8 mouse cellular contexts compared by ENCODE assay signal in the genomic region with DNA sequence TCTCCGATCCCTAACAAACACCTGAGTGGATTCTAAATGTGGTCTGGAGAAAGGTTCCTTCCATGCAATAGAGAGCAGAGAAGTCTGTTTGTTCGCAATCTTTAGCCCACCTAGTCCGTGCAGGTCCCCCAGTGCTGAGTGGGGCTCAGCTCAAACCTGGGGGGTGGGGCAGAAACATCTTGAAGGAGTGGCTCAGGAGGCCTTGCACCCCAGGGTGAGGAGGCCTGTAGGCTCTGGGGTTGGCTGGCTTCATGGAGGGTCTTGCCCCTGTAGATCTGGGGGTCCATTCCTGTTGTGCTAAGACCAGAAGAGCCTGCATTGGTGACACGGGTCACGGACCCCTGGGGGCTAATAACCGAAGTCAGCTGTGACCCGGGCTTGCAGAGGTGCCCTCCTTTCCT. TPM values are rescaled to one million over a fixed set of nuclear protein-coding genes. Genes with fewer than 3 reads are reported as not detected.
DNase-seq lines count a peak whose midpoint lies in the region; ATAC-seq and TF ChIP-seq lines count a peak whose summit lies in the region.

No protein-coding gene starts in this region.

- H3K27ac ChIP-seq in ES-E14 (ENCODE audit: insufficient read depth, low read depth, low read length, poor library complexity, severe bottlenecking): no peak overlapping the region
- no peak overlapping the region for H3K27ac ChIP-seq in forebrain, embryonic 13.5 days
- H3K27ac ChIP-seq in liver, embryonic 16.5 days (ENCODE audit: low read length): no peak overlapping the region

- H3K9ac ChIP-seq in ES-E14 (ENCODE audit: insufficient read depth, low read depth, low read length, poor library complexity, severe bottlenecking): peak overlapping the region; percentile 85; the same call in 1 of the 2 replicates
- H3K9ac ChIP-seq in forebrain, embryonic 13.5 days: peak overlapping the region; percentile 80
- peak overlapping the region; percentile 79 for H3K9ac ChIP-seq in liver, embryonic 16.5 days (ENCODE audit: low read depth, low read length)

- no peaks in the 10 kb centered on the region for H3K36me3 ChIP-seq in ES-E14 (ENCODE audit: control insufficient read depth, insufficient read depth, low read length, poor library complexity, severe bottlenecking)
- no peaks in the 10 kb centered on the region for H3K36me3 ChIP-seq in forebrain, embryonic 13.5 days (ENCODE audit: poor library complexity, severe bottlenecking)
- no peaks in the 10 kb centered on the region for H3K36me3 ChIP-seq in liver, embryonic 16.5 days (ENCODE audit: control insufficient read depth, insufficient read depth)

- in situ Hi-C loops in ES-E14 (cut with MboI; ENCODE audit: low sequenced_read_pairs in 2 of 2, unreplicated experiment in 2 of 2): no loop called here

- H3K4me1 ChIP-seq in ES-E14 (ENCODE audit: control insufficient read depth in 2 of 2, insufficient read depth in 2 of 2, low read length in 2 of 2, poor library complexity in 1 of 2): peaks cover 10 to 31% of the 10 kb centered on the region in 2 experiments
- peaks cover 16% of the 10 kb centered on the region for H3K4me1 ChIP-seq in forebrain, embryonic 13.5 days
- H3K4me1 ChIP-seq in liver, embryonic 16.5 days (ENCODE audit: control insufficient read depth, low read depth, low read length): peaks cover 56% of the 10 kb centered on the region

- peaks cover 12% of the 10 kb centered on the region; the same call in 1 of the 2 replicates for H3K27me3 ChIP-seq in forebrain, embryonic 13.5 days
- H3K27me3 ChIP-seq in liver, embryonic 16.5 days (ENCODE audit: control insufficient read depth, insufficient read depth, low read depth, low read length): peaks cover 13% of the 10 kb centered on the region

- peak overlapping the region; percentile 84 for H3K4me2 ChIP-seq in forebrain, embryonic 13.5 days
- peak overlapping the region; percentile 98 for H3K4me2 ChIP-seq in liver, embryonic 16.5 days (ENCODE audit: low read depth, low read length)

- ATAC-seq in frontal cortex, adult (ENCODE audit: low TSS enrichment): 0 out of 2 replicates have a peak, but pooled peaks have one; percentile 8
- no peak for ATAC-seq in forebrain, embryonic 13.5 days
- ATAC-seq in liver, embryonic 16.5 days (ENCODE audit: low read depth): no peak
- no peak for ATAC-seq in CD4-positive, CD25-positive, alpha-beta regulatory T cell, adult 4 months

- 24% methylated on average over 7 of the region's 7 CpGs for WGBS in forebrain, embryonic 13.5 days
- WGBS in liver, embryonic 16.5 days (ENCODE audit: insufficient replicate concordance): 51% methylated on average over 7 of the region's 7 CpGs

- no peaks in the 10 kb centered on the region for H3K9me3 ChIP-seq in ES-E14 (ENCODE audit: control insufficient read depth, insufficient read depth, low read depth, low read length)
- no peaks in the 10 kb centered on the region for H3K9me3 ChIP-seq in forebrain, embryonic 13.5 days (replicated peaks)
- H3K9me3 ChIP-seq in liver, embryonic 16.5 days (replicated peaks; ENCODE audit: control insufficient read depth, low read length): no peaks in the 10 kb centered on the region

- no peak for DNase-seq in frontal cortex, postnatal 10 days (ENCODE audit: low spot score in 2 of 2)
- no peak for DNase-seq in ES-E14 (ENCODE audit: low read depth, low spot score)
- no peak for DNase-seq in thymus, postnatal 4 days
- no peak for DNase-seq in gastrocnemius, adult 8-10 months (ENCODE audit: low spot score in 2 of 2)

- peak overlapping the region; percentile 90 to 91 for H3K4me3 ChIP-seq in ES-E14 (ENCODE audit: insufficient read depth in 1 of 2, low read depth in 1 of 2, low read length in 2 of 2, poor library complexity in 1 of 2, severe bottlenecking in 1 of 2)
- peak overlapping the region; percentile 63 for H3K4me3 ChIP-seq in forebrain, embryonic 13.5 days
- H3K4me3 ChIP-seq in liver, embryonic 16.5 days (ENCODE audit: low read depth, low read length): peak overlapping the region; percentile 73

TF ChIP-seq in ES-E14, 5 proteins besides CTCF, POLR2A, EP300 and RAD21:
- TF ChIP-seq CHD2 (IDR thresholded peaks at IDR 0.05; ENCODE audit: low read depth, low read length): no peak
- TF ChIP-seq ZNF384 (IDR thresholded peaks at IDR 0.05; ENCODE audit: low read depth, low read length): no peak
- TF ChIP-seq HCFC1 (IDR thresholded peaks at IDR 0.05; ENCODE audit: borderline replicate concordance, insufficient read depth, low read length): no peak
- TF ChIP-seq ZC3H11A (IDR thresholded peaks at IDR 0.05; ENCODE audit: borderline replicate concordance, low read depth, low read length): no peak
- TF ChIP-seq MAFK (IDR thresholded peaks at IDR 0.05; ENCODE audit: insufficient read depth, low read depth, low read length): no peak

RNA-seq across cellular contexts. Expression of a gene that starts 0.4 kb away (rescaled TPM):
- total RNA-seq in ES-E14 (2012; rRNA removed): 1,661 and 1,803 TPM in 2 replicates
- 733 and 735 TPM in 2 replicates for polyA plus RNA-seq in forebrain, embryonic 13.5 days (2015; fragmentation: Nextera tagmentation; extraction: Ambion mirVana)
- polyA plus RNA-seq in liver, embryonic 16.5 days (2015; fragmentation: Nextera tagmentation; extraction: Ambion mirVana): 481 and 545 TPM in 2 replicates
- 1,000 to 10,000 TPM; 3,782 to 4,433 TPM for polyA plus RNA-seq in CD4-positive, CD25-positive, alpha-beta regulatory T cell, adult 4 months (2017; shearing (Covaris generic))
- total RNA-seq in gastrocnemius, adult 8-10 months (2022): 10 to 100 TPM; 23.1 to 56.7 (median 39.7) TPM

RNA-seq across cellular contexts. Expression of a gene that starts 0.9 kb away (rescaled TPM):
- total RNA-seq in ES-E14 (2012; rRNA removed): 78.8 and 105 TPM in 2 replicates
- 21.5 and 22.8 TPM in 2 replicates for polyA plus RNA-seq in forebrain, embryonic 13.5 days (2015; fragmentation: Nextera tagmentation; extraction: Ambion mirVana)
- polyA plus RNA-seq in liver, embryonic 16.5 days (2015; fragmentation: Nextera tagmentation; extraction: Ambion mirVana): 11.3 and 12.7 TPM in 2 replicates
- under 1 TPM; 0.86 to 0.94 TPM for polyA plus RNA-seq in CD4-positive, CD25-positive, alpha-beta regulatory T cell, adult 4 months (2017; shearing (Covaris generic))
- total RNA-seq in gastrocnemius, adult 8-10 months (2022): 10 to 100 TPM; 54.5 to 72.8 (median 61.1) TPM

RNA-seq across cellular contexts. Expression of a gene that starts 40.9 kb away (rescaled TPM):
- total RNA-seq in ES-E14 (2012; rRNA removed): 16.6 and 24.3 TPM in 2 replicates
- 36.6 and 42.4 TPM in 2 replicates for polyA plus RNA-seq in forebrain, embryonic 13.5 days (2015; fragmentation: Nextera tagmentation; extraction: Ambion mirVana)
- 11.3 and 12.2 TPM in 2 replicates for polyA plus RNA-seq in liver, embryonic 16.5 days (2015; fragmentation: Nextera tagmentation; extraction: Ambion mirVana)
- 10 to 100 TPM; 12.0 to 39.6 TPM for polyA plus RNA-seq in CD4-positive, CD25-positive, alpha-beta regulatory T cell, adult 4 months (2017; shearing (Covaris generic))
- 10 to 100 TPM; 11.5 to 13.6 (median 12.8) TPM for total RNA-seq in gastrocnemius, adult 8-10 months (2022)
